Mouse (Mus musculus): ENCODE results near the gene Srsf11.

GRCm38 (mm10) chr3:157979619-157980018 is 56.8 kb downstream of the Srsf11 start:
- TF ChIP-seq POLR2A (IDR thresholded peaks at IDR 0.05; ENCODE audit: borderline replicate concordance, extremely low read depth, low read depth, low read length) = no peak
- no peak for TF ChIP-seq CTCF (IDR thresholded peaks at IDR 0.05; ENCODE audit: insufficient read depth, low read length)

Measured in lung, adult 2 months (tissue).